Comparison of ENCODE assay signal across 10 mouse cellular contexts in genomic region chr2:118743261-118743943, GRCm38 (mm10). TPM values are rescaled to one million over a fixed set of nuclear protein-coding genes. Genes with fewer than 3 reads are reported as not detected.
DNase-seq lines count a peak whose midpoint lies in the region; TF ChIP-seq lines count a peak whose summit lies in the region.
"Had no signal": no experiment of that assay in that cellular context is flagged by ENCODE, and none has a peak within 500 bp of the region (broad histone marks: within the 10 kb centered on the region; RNA-seq: fewer than 3 reads in every experiment).

No protein-coding gene starts in this region.

- 0 out of 2 replicates have a peak, but pooled peaks cover 5% of the 10 kb centered on the region for H3K4me1 ChIP-seq in cerebellum, adult 2 months (ENCODE audit: control insufficient read depth, insufficient read depth, low read length)
- peaks cover 34% of the 10 kb centered on the region for H3K4me1 ChIP-seq in limb, embryonic 10.5 days

- H3K27ac ChIP-seq in cerebellum, adult 2 months (ENCODE audit: insufficient read depth, low read length), result no peak overlapping the region
- no peak overlapping the region for H3K27ac ChIP-seq in limb, embryonic 10.5 days

- H3K9me3 ChIP-seq in limb, embryonic 10.5 days (replicated peaks), result no peaks in the 10 kb centered on the region

- no peak for TF ChIP-seq POLR2A in cerebellum, adult 2 months (IDR thresholded peaks at IDR 0.05; ENCODE audit: borderline replicate concordance, insufficient read depth, low read length)

- peak; percentile 64; the same call in 1 of the 2 replicates for TF ChIP-seq CTCF in cerebellum, adult 2 months (IDR thresholded peaks at IDR 0.05; ENCODE audit: borderline replicate concordance, insufficient read depth, low read depth, low read length)

- peak; percentile 67 to 69 for DNase-seq in heart, adult 18-20 months
- DNase-seq in heart, adult 8-10 months (ENCODE audit: low spot score), result no peak
- peak; percentile 4 for DNase-seq in ovary, postnatal 36 days (ENCODE audit: low spot score)
- no peak for DNase-seq in ovary, postnatal 10 days (ENCODE audit: low spot score)
- peak; percentile 43 to 68 for DNase-seq in cerebellum, adult 2 months
- DNase-seq in limb, embryonic 10.5 days (ENCODE audit: low spot score), result peak; percentile 40
- no peak for DNase-seq in frontal cortex, postnatal 10 days (ENCODE audit: low spot score in 2 of 2)
- no peak for DNase-seq in yolk sac, embryonic 10.5 days (ENCODE audit: low spot score)

- 36% methylated on average over 8 of the region's 8 CpGs for WGBS in cerebellum, adult 2 months
- 29% methylated on average over 8 of the region's 8 CpGs for WGBS in limb, embryonic 10.5 days

- H3K4me3 ChIP-seq in cerebellum, adult 2 months (replicated peaks; ENCODE audit: insufficient read depth, low read depth, low read length), result no peak overlapping the region
- no peak overlapping the region for H3K4me3 ChIP-seq in limb, embryonic 10.5 days

- no peaks in the 10 kb centered on the region for H3K36me3 ChIP-seq in limb, embryonic 10.5 days

- H3K27me3 ChIP-seq in cerebellum, adult 2 months (ENCODE audit: control insufficient read depth, insufficient read depth, low read length), result no peaks in the 10 kb centered on the region
- peaks cover 52% of the 10 kb centered on the region for H3K27me3 ChIP-seq in limb, embryonic 10.5 days (ENCODE audit: low read depth, poor library complexity, severe bottlenecking)

RNA-seq across cellular contexts. Expression of gene Inafm2, which starts 2.2 kb away (rescaled TPM):
- total RNA-seq in heart, adult 18-20 months (2021), result 10 to 100 TPM; 31.3 to 35.1 TPM
- total RNA-seq in heart, adult 8-10 months (2022), result 10 to 100 TPM; 33.0 to 45.2 (median 33.9) TPM
- polyA plus RNA-seq in cerebellum, adult 2 months (2012; rRNA removed), result 21.8 and 22.0 TPM in 2 replicates
- polyA plus RNA-seq in limb, embryonic 10.5 days (2016; fragmentation: Nextera tagmentation; extraction: Ambion mirVana), result 16.1 and 16.3 TPM in 2 replicates

RNA-seq across cellular contexts. Expression of gene Plcb2, which starts 15.2 kb away (rescaled TPM):
- total RNA-seq in heart, adult 18-20 months (2021), result 1 to 10 TPM; 1.4 to 2.6 TPM
- 1 to 10 TPM; 2.2 to 3.3 (median 2.5) TPM for total RNA-seq in heart, adult 8-10 months (2022)
- polyA plus RNA-seq in cerebellum, adult 2 months (2012; rRNA removed), result 0.86 and 0.97 TPM in 2 replicates
- 0.28 and 0.36 TPM in 2 replicates for polyA plus RNA-seq in limb, embryonic 10.5 days (2016; fragmentation: Nextera tagmentation; extraction: Ambion mirVana)

RNA-seq across cellular contexts. Expression of gene Ccdc9b, which starts 19.1 kb away (rescaled TPM):
- total RNA-seq in heart, adult 18-20 months (2021), result 10 to 100 TPM; 20.8 to 25.7 TPM
- 10 to 100 TPM; 24.6 to 38.6 (median 29.6) TPM for total RNA-seq in heart, adult 8-10 months (2022)
- 8.3 and 8.5 TPM in 2 replicates for polyA plus RNA-seq in cerebellum, adult 2 months (2012; rRNA removed)
- polyA plus RNA-seq in limb, embryonic 10.5 days (2016; fragmentation: Nextera tagmentation; extraction: Ambion mirVana), result 0.05 and 0.08 TPM in 2 replicates

RNA-seq across cellular contexts. Expression of gene Phgr1, which starts 29.2 kb away (rescaled TPM):
- not detected for total RNA-seq in heart, adult 18-20 months (2021)
- total RNA-seq in heart, adult 8-10 months (2022), result not detected
- polyA plus RNA-seq in cerebellum, adult 2 months (2012; rRNA removed), result not detected in 2 replicates
- not detected in 2 replicates for polyA plus RNA-seq in limb, embryonic 10.5 days (2016; fragmentation: Nextera tagmentation; extraction: Ambion mirVana)
- total RNA-seq: adrenal gland, postnatal 36 days; layer of hippocampus, postnatal 14 days had no signal

RNA-seq across cellular contexts. Expression of gene Disp2, which starts 36.1 kb away (rescaled TPM):
- under 1 TPM in 1 of 2 experiments, not detected in 1; 0.07 TPM for total RNA-seq in heart, adult 18-20 months (2021)
- total RNA-seq in heart, adult 8-10 months (2022), result under 1 TPM in 3 of 4 experiments, not detected in 1; 0.09 to 0.14 (median 0.09) TPM
- polyA plus RNA-seq in cerebellum, adult 2 months (2012; rRNA removed), result 212 and 227 TPM in 2 replicates
- 0.04 and 0.11 TPM in 2 replicates for polyA plus RNA-seq in limb, embryonic 10.5 days (2016; fragmentation: Nextera tagmentation; extraction: Ambion mirVana)

Comparison
In these comparisons a context has a peak if more than half of its experiments do, and no peak if none do; other contexts are left out.
1. DNase-seq: peak in heart, adult 18-20 months (2 of 2), ovary, postnatal 36 days (single experiment), cerebellum, adult 2 months (2 of 2) and limb, embryonic 10.5 days (single experiment); none in heart, adult 8-10 months (single experiment), ovary, postnatal 10 days (single experiment), frontal cortex, postnatal 10 days (0 of 2) and yolk sac, embryonic 10.5 days (single experiment).